Mouse (Mus musculus): ENCODE measurements around the gene Gm20532. TPM values are rescaled to one million over a fixed set of nuclear protein-coding genes. Genes with fewer than 3 reads are reported as not detected.

Gene Gm20532
- not detected in 2 replicates for polyA plus RNA-seq (2016; fragmentation: Nextera tagmentation; extraction: Ambion mirVana)

GRCm38 (mm10) chr2:26586294-26587043 lies at the start of gene Gm20532:
Gene Gm20532, plus strand, starts transcription at chr2:26586639.
- H3K9ac ChIP-seq, result peak within 1 kb of the TSS; percentile 66
- ATAC-seq (ENCODE audit: insufficient number of reproducible peaks, insufficient read depth, low FRiP score, low TSS enrichment), result peak; percentile 58
- H3K36me3 ChIP-seq, result no peaks in the 10 kb centered on the region
- H3K4me1 ChIP-seq, result peaks cover 17% of the 10 kb centered on the region; the same call in 1 of the 2 replicates
- peak within 1 kb of the TSS; percentile 58 for H3K4me3 ChIP-seq
- H3K27ac ChIP-seq, result peak within 1 kb of the TSS; percentile 64
- peak within 1 kb of the TSS; percentile 51 for H3K4me2 ChIP-seq (replicated peaks)
- no peaks in the 10 kb centered on the region for H3K9me3 ChIP-seq
- H3K27me3 ChIP-seq, result no peaks in the 10 kb centered on the region
- WGBS, result under 1% methylated on average over 61 of the region's 65 CpGs

- H3K4me3 ChIP-seq, result no peak overlapping the region
- H3K4me1 ChIP-seq, result peaks cover 11% of the 10 kb centered on the region; the same call in 1 of the 2 replicates
- no peaks in the 10 kb centered on the region for H3K9me3 ChIP-seq
- H3K36me3 ChIP-seq, result no peaks in the 10 kb centered on the region
- H3K27me3 ChIP-seq, result no peaks in the 10 kb centered on the region
- no peak overlapping the region for H3K9ac ChIP-seq
- no peak overlapping the region for H3K27ac ChIP-seq
- WGBS, result 55% methylated on average over 2 of the region's 2 CpGs
- no peak overlapping the region for H3K4me2 ChIP-seq (replicated peaks)
- ATAC-seq (ENCODE audit: insufficient number of reproducible peaks, insufficient read depth, low FRiP score, low TSS enrichment), result no peak
These were observed 46.9 kb upstream of the Gm20532 start for GRCm38 (mm10) chr2:26539516-26539915.

- no peak for ATAC-seq (ENCODE audit: insufficient number of reproducible peaks, insufficient read depth, low FRiP score, low TSS enrichment)
- Histone ChIP-seq H3K4me1 (peaks cover 11% of the 10 kb centered on the region; the same call in 1 of the 2 replicates), H3K4me2 (replicated peaks) (no peak overlapping the region), H3K9me3 (no peaks in the 10 kb centered on the region), H3K27me3 (no peaks in the 10 kb centered on the region), H3K36me3 (no peaks in the 10 kb centered on the region), H3K4me3 (no peak overlapping the region), H3K27ac (peak overlapping the region; percentile 55), H3K9ac (no peak overlapping the region)
- 30% methylated on average over 7 of the region's 7 CpGs for WGBS
These were observed 45.7 kb upstream of the Gm20532 start for GRCm38 (mm10) chr2:26540721-26541120.

- Histone ChIP-seq H3K4me2 (replicated peaks) (no peak overlapping the region), H3K27ac (no peak overlapping the region), H3K9me3 (no peaks in the 10 kb centered on the region), H3K4me3 (no peak overlapping the region), H3K4me1 (peaks cover 11% of the 10 kb centered on the region; the same call in 1 of the 2 replicates), H3K27me3 (no peaks in the 10 kb centered on the region), H3K36me3 (no peaks in the 10 kb centered on the region), H3K9ac (no peak overlapping the region)
- WGBS, result 30% methylated on average over 9 of the region's 9 CpGs
- no peak for ATAC-seq (ENCODE audit: insufficient number of reproducible peaks, insufficient read depth, low FRiP score, low TSS enrichment)
These were observed 45.1 kb upstream of the Gm20532 start for GRCm38 (mm10) chr2:26541258-26541910.

GRCm38 (mm10) chr2:26543155-26543554 lies 43.3 kb upstream of the Gm20532 start:
- Histone ChIP-seq H3K27me3 (no peaks in the 10 kb centered on the region), H3K36me3 (no peaks in the 10 kb centered on the region), H3K4me2 (replicated peaks) (no peak overlapping the region), H3K9ac (no peak overlapping the region), H3K9me3 (no peaks in the 10 kb centered on the region), H3K4me3 (no peak overlapping the region), H3K27ac (no peak overlapping the region), H3K4me1 (peaks cover 22% of the 10 kb centered on the region)
- WGBS, result 56% methylated on average over 4 of the region's 4 CpGs
- no peak for ATAC-seq (ENCODE audit: insufficient number of reproducible peaks, insufficient read depth, low FRiP score, low TSS enrichment)

GRCm38 (mm10) chr2:26543768-26544167 lies 42.7 kb upstream of the Gm20532 start:
- 87% methylated on average over 8 of the region's 8 CpGs for WGBS

GRCm38 (mm10) chr2:26544265-26544664 lies 42.2 kb upstream of the Gm20532 start:
- 60% methylated on average over 3 of the region's 3 CpGs for WGBS

More at GRCm38 (mm10) chr2:26543768-26544167, 42.7 kb upstream of the Gm20532 start:
- Histone ChIP-seq H3K27ac (no peak overlapping the region), H3K9me3 (no peaks in the 10 kb centered on the region), H3K4me3 (no peak overlapping the region), H3K36me3 (no peaks in the 10 kb centered on the region), H3K27me3 (no peaks in the 10 kb centered on the region), H3K4me1 (peaks cover 22% of the 10 kb centered on the region), H3K9ac (no peak overlapping the region), H3K4me2 (replicated peaks) (no peak overlapping the region)
- ATAC-seq (ENCODE audit: insufficient number of reproducible peaks, insufficient read depth, low FRiP score, low TSS enrichment), result no peak

GRCm38 (mm10) chr2:26547481-26547880 lies 39.0 kb upstream of the Gm20532 start:
- Histone ChIP-seq H3K4me3 (no peak overlapping the region), H3K4me2 (replicated peaks) (no peak overlapping the region), H3K9ac (no peak overlapping the region), H3K27ac (no peak overlapping the region), H3K4me1 (peaks cover 11% of the 10 kb centered on the region), H3K36me3 (no peaks in the 10 kb centered on the region), H3K9me3 (no peaks in the 10 kb centered on the region), H3K27me3 (no peaks in the 10 kb centered on the region)
- 40% methylated on average over 2 of the region's 2 CpGs for WGBS
- peak; percentile 43; the same call in 1 of the 2 replicates for ATAC-seq (ENCODE audit: insufficient number of reproducible peaks, insufficient read depth, low FRiP score, low TSS enrichment)

More at GRCm38 (mm10) chr2:26544265-26544664, 42.2 kb upstream of the Gm20532 start:
- Histone ChIP-seq H3K4me2 (replicated peaks) (no peak overlapping the region), H3K4me3 (no peak overlapping the region), H3K27me3 (no peaks in the 10 kb centered on the region), H3K9me3 (no peaks in the 10 kb centered on the region), H3K36me3 (no peaks in the 10 kb centered on the region), H3K27ac (no peak overlapping the region), H3K9ac (no peak overlapping the region), H3K4me1 (peaks cover 22% of the 10 kb centered on the region)
- no peak for ATAC-seq (ENCODE audit: insufficient number of reproducible peaks, insufficient read depth, low FRiP score, low TSS enrichment)

- Histone ChIP-seq H3K9me3 (no peaks in the 10 kb centered on the region), H3K9ac (no peak overlapping the region), H3K4me3 (no peak overlapping the region), H3K27me3 (no peaks in the 10 kb centered on the region), H3K4me2 (replicated peaks) (no peak overlapping the region), H3K36me3 (no peaks in the 10 kb centered on the region), H3K4me1 (peaks cover 11% of the 10 kb centered on the region), H3K27ac (no peak overlapping the region)
- no peak for ATAC-seq (ENCODE audit: insufficient number of reproducible peaks, insufficient read depth, low FRiP score, low TSS enrichment)
- 84% methylated on average over 10 of the region's 10 CpGs for whole genome bisulfite sequencing
These were observed 36.6 kb upstream of the Gm20532 start for GRCm38 (mm10) chr2:26549801-26550200.

GRCm38 (mm10) chr2:26550205-26550604 lies 36.2 kb upstream of the Gm20532 start:
- no peak overlapping the region for H3K4me3 ChIP-seq
- ATAC-seq (ENCODE audit: insufficient number of reproducible peaks, insufficient read depth, low FRiP score, low TSS enrichment), result no peak
- H3K27me3 ChIP-seq, result no peaks in the 10 kb centered on the region
- H3K4me2 ChIP-seq (replicated peaks), result no peak overlapping the region
- H3K27ac ChIP-seq, result no peak overlapping the region
- H3K36me3 ChIP-seq, result no peaks in the 10 kb centered on the region
- no peak overlapping the region for H3K9ac ChIP-seq
- H3K4me1 ChIP-seq, result peaks cover 11% of the 10 kb centered on the region
- WGBS, result 76% methylated on average over 3 of the region's 3 CpGs
- H3K9me3 ChIP-seq, result no peaks in the 10 kb centered on the region

GRCm38 (mm10) chr2:26550777-26551176 lies 35.7 kb upstream of the Gm20532 start:
- no peaks in the 10 kb centered on the region for H3K9me3 ChIP-seq
- no peak for ATAC-seq (ENCODE audit: insufficient number of reproducible peaks, insufficient read depth, low FRiP score, low TSS enrichment)
- H3K4me3 ChIP-seq, result no peak overlapping the region
- H3K27me3 ChIP-seq, result no peaks in the 10 kb centered on the region
- H3K36me3 ChIP-seq, result no peaks in the 10 kb centered on the region
- 80% methylated on average over 3 of the region's 3 CpGs for WGBS
- no peak overlapping the region for H3K9ac ChIP-seq
- H3K4me1 ChIP-seq, result peaks cover 11% of the 10 kb centered on the region
- no peak overlapping the region for H3K4me2 ChIP-seq (replicated peaks)
- H3K27ac ChIP-seq, result no peak overlapping the region

GRCm38 (mm10) chr2:26551446-26551845 lies 35.0 kb upstream of the Gm20532 start:
- H3K9me3 ChIP-seq, result no peaks in the 10 kb centered on the region
- no peak for ATAC-seq (ENCODE audit: insufficient number of reproducible peaks, insufficient read depth, low FRiP score, low TSS enrichment)
- no peak overlapping the region; the same call in 1 of the 2 replicates for H3K27ac ChIP-seq
- H3K4me1 ChIP-seq, result peaks cover 11% of the 10 kb centered on the region
- H3K4me3 ChIP-seq, result no peak overlapping the region
- H3K4me2 ChIP-seq (replicated peaks), result no peak overlapping the region
- no peaks in the 10 kb centered on the region for H3K36me3 ChIP-seq
- no peak overlapping the region for H3K9ac ChIP-seq
- 63% methylated on average over 8 of the region's 8 CpGs for WGBS
- no peaks in the 10 kb centered on the region for H3K27me3 ChIP-seq
